Mouse (Mus musculus): Measurements from ENCODE around the gene Krt27. TPM values are rescaled to one million over a fixed set of nuclear protein-coding genes. Genes with fewer than 3 reads are reported as not detected.

The Krt27 gene
- polyA plus RNA-seq, 1 experiment from 2014 or later, result not detected

DNA sequence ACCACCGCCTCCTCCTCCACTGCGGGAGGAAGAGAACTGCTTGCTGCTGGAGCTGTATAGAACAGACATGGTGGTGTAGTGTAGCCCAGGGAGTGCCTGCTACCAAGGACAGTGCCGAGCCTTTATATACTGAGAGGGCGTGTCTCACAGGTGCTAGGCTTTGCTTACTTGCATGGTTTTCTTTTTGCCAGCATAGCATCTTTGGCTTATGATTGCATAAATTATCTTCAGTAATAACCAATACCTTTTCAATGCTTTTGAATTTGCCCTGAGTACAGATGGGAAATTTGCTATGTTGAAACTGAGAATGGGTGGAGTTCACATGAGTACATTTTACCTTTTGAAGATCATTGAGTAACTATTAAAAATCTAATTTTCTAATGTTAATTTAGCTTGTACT lies 38.4 kb upstream of the Krt27 start, which contains the start of gene Krt10:
Krt10 (minus strand) TSS at position 101 of the 400 bp plus-strand sequence.
- Histone ChIP-seq H3K27ac (replicated peaks; ENCODE audit: low read depth, low read length) (no peak within 1 kb of the TSS), H3K4me3 (replicated peaks; ENCODE audit: low read depth, low read length) (no peak within 1 kb of the TSS), H3K27me3 (ENCODE audit: control insufficient read depth, insufficient read depth, low read length) (no peaks in the 10 kb centered on the region), H3K9ac (replicated peaks; ENCODE audit: low read length) (no peak within 1 kb of the TSS), H3K36me3 (ENCODE audit: control insufficient read depth, insufficient read depth, low read length) (no peaks in the 10 kb centered on the region), H3K9me3 (ENCODE audit: control insufficient read depth, low read length) (no peaks in the 10 kb centered on the region), H3K4me2 (ENCODE audit: low read length) (no peak within 1 kb of the TSS), H3K4me1 (ENCODE audit: control insufficient read depth, insufficient read depth, low read length) (no peaks in the 10 kb centered on the region)
- no peak for DNase-seq
- ATAC-seq (ENCODE audit: low FRiP score, low TSS enrichment), result no peak
- WGBS, result 88% methylated on average over 4 of the region's 4 CpGs

DNA sequence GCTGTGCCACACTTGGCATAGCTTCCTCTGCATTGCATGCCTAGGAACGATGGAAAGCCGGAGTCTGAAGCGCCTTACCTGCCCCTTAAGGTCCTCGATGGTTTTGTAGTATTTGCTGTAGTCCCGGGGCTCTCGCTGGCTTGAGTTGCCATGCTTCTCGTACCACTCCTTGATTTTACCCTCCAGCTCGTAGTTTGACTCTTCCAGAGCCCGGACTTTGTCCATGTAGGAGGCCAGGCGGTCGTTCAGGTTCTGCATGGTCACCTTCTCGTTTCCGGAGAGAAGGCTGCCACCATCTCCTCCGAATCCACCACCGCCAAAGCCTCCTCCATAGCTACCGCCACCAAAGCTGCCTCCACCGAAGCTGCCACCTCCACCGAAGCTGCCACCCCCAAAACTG lies 37.8 kb upstream of the Krt27 start:
- Histone ChIP-seq H3K9ac (replicated peaks; ENCODE audit: low read length) (no peak overlapping the region), H3K9me3 (ENCODE audit: control insufficient read depth, low read length) (no peaks in the 10 kb centered on the region), H3K27me3 (ENCODE audit: control insufficient read depth, insufficient read depth, low read length) (peaks cover under 1% of the 10 kb centered on the region; the same call in 1 of the 2 replicates), H3K4me2 (ENCODE audit: low read length) (no peak overlapping the region), H3K4me1 (ENCODE audit: control insufficient read depth, insufficient read depth, low read length) (no peaks in the 10 kb centered on the region), H3K4me3 (replicated peaks; ENCODE audit: low read depth, low read length) (no peak overlapping the region), H3K36me3 (ENCODE audit: control insufficient read depth, insufficient read depth, low read length) (no peaks in the 10 kb centered on the region), H3K27ac (replicated peaks; ENCODE audit: low read depth, low read length) (no peak overlapping the region)
- DNase-seq, result no peak
- ATAC-seq (ENCODE audit: low FRiP score, low TSS enrichment), result no peak
- 95% methylated on average over 18 of the region's 18 CpGs for WGBS

DNA sequence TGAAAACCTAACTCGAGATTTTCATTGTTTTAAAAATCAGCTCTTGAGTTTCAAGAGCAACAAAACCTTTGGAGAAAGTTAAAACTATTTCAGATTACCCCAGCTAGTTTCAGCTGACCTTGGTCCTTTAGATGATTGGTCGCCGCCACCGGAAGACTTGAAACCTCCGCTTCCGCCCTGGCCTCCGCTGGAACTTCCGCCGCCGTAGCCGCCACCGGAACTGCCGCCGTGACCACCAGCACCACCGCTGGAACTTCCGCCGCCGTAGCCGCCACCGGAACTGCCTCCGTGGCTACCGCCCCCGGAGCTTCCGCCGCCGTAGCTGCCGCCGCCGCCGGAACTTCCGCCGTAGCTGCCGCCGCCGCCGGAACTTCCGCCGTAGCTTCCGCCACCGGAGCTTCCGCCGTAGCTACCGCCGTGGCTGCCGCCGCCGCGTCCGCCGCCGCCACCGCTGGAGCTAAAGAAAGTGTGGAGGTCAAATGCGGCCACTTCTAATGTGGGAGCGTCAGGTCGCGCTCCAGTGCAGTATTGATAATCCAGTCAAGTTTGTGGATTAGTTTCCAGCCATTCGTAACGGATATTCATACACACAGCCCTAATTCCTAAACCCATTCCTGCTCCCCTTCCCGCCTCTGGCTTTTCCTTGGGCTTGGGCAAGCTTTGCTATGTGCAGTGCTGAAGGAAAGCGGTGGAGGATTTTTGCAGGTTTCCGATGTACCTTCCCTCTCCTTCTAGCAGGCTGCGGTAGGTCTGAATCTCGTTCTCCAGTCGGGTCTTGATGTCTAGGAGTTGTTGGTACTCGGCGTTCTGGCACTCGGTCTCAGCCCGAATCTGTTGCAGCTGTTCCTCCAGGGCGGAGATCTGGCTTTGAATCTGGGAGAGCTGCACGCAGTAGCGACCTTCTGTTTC lies 35.2 kb upstream of the Krt27 start:
- no peaks in the 10 kb centered on the region for H3K9me3 ChIP-seq (ENCODE audit: control insufficient read depth, low read length)
- H3K9ac ChIP-seq (replicated peaks; ENCODE audit: low read length), result peak overlapping the region; percentile 66
- peak; percentile 76; the same call in 1 of the 2 replicates for ATAC-seq (ENCODE audit: low FRiP score, low TSS enrichment)
- 2% methylated on average over 71 of the region's 71 CpGs for WGBS
- peak; percentile 91 for DNase-seq
- peak overlapping the region; percentile 95 for H3K27ac ChIP-seq (replicated peaks; ENCODE audit: low read depth, low read length)
- H3K4me3 ChIP-seq (replicated peaks; ENCODE audit: low read depth, low read length), result peak overlapping the region; percentile 55
- peaks cover 8% of the 10 kb centered on the region for H3K27me3 ChIP-seq (ENCODE audit: control insufficient read depth, insufficient read depth, low read length)
- no peaks in the 10 kb centered on the region for H3K4me1 ChIP-seq (ENCODE audit: control insufficient read depth, insufficient read depth, low read length)
- no peaks in the 10 kb centered on the region for H3K36me3 ChIP-seq (ENCODE audit: control insufficient read depth, insufficient read depth, low read length)
- peak overlapping the region; percentile 75 for H3K4me2 ChIP-seq (ENCODE audit: low read length)

DNA sequence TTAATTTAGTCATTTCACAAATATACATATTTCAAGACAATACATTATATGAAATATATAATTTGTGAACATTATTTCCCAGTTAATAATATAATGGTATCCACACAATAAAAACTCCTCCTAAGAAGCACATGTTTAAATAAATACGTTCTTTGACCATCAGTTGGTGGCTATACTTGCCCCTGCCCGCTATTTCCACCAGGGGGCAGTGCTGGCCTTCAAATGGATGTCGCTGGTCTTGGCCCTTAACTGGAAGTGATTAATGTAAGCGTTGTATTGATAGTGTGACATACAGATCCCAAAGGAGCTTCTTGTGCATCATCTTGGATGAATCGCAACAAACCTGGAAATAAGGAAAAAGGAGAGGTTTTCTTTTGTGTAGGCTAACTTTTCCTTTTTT lies 28.7 kb upstream of the Krt27 start:
- no peak for ATAC-seq (ENCODE audit: low FRiP score, low TSS enrichment)
- Histone ChIP-seq H3K27me3 (ENCODE audit: control insufficient read depth, insufficient read depth, low read length) (peaks cover 11% of the 10 kb centered on the region), H3K9me3 (ENCODE audit: control insufficient read depth, low read length) (no peaks in the 10 kb centered on the region), H3K4me3 (replicated peaks; ENCODE audit: low read depth, low read length) (no peak overlapping the region), H3K27ac (replicated peaks; ENCODE audit: low read depth, low read length) (no peak overlapping the region), H3K36me3 (ENCODE audit: control insufficient read depth, insufficient read depth, low read length) (no peaks in the 10 kb centered on the region), H3K9ac (replicated peaks; ENCODE audit: low read length) (no peak overlapping the region), H3K4me2 (ENCODE audit: low read length) (no peak overlapping the region), H3K4me1 (ENCODE audit: control insufficient read depth, insufficient read depth, low read length) (no peaks in the 10 kb centered on the region)
- 15% methylated on average over 5 of the region's 5 CpGs for WGBS
- DNase-seq, result peak; percentile 89

DNA sequence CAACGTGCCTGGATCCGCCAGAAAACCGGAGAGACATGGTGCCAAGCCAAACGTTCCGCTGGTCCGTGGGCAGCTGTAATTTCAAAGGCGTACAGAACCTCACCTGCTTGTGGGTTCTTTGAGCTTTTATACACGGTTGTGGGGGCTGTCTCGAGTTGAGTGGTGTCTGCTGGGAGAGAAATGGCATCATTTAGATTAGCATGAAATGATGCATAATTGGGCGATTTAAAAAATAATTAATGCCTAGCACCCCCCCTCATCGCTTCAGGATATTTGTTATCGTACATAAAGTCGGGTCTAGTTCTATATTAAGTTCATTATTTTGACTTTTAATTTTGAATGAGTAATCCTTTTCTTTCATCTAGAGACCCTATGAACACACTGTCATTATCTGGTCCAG lies 23.9 kb upstream of the Krt27 start, which contains the start of gene Krt28:
Krt28 (minus strand) TSS at position 101 of the 400 bp plus-strand sequence.
- DNase-seq (no peak), ATAC-seq (ENCODE audit: low FRiP score, low TSS enrichment) (no peak)
- H3K4me1 ChIP-seq (ENCODE audit: control insufficient read depth, insufficient read depth, low read length), result no peaks in the 10 kb centered on the region
- H3K9ac ChIP-seq (replicated peaks; ENCODE audit: low read length), result no peak within 1 kb of the TSS
- H3K9me3 ChIP-seq (ENCODE audit: control insufficient read depth, low read length), result no peaks in the 10 kb centered on the region
- no peak within 1 kb of the TSS for H3K4me2 ChIP-seq (ENCODE audit: low read length)
- H3K27ac ChIP-seq (replicated peaks; ENCODE audit: low read depth, low read length), result no peak within 1 kb of the TSS
- no peaks in the 10 kb centered on the region for H3K36me3 ChIP-seq (ENCODE audit: control insufficient read depth, insufficient read depth, low read length)
- 0 out of 2 replicates have a peak, but pooled peaks cover 3% of the 10 kb centered on the region for H3K27me3 ChIP-seq (ENCODE audit: control insufficient read depth, insufficient read depth, low read length)
- no peak within 1 kb of the TSS for H3K4me3 ChIP-seq (replicated peaks; ENCODE audit: low read depth, low read length)
- 84% methylated on average over 13 of the region's 13 CpGs for WGBS

DNA sequence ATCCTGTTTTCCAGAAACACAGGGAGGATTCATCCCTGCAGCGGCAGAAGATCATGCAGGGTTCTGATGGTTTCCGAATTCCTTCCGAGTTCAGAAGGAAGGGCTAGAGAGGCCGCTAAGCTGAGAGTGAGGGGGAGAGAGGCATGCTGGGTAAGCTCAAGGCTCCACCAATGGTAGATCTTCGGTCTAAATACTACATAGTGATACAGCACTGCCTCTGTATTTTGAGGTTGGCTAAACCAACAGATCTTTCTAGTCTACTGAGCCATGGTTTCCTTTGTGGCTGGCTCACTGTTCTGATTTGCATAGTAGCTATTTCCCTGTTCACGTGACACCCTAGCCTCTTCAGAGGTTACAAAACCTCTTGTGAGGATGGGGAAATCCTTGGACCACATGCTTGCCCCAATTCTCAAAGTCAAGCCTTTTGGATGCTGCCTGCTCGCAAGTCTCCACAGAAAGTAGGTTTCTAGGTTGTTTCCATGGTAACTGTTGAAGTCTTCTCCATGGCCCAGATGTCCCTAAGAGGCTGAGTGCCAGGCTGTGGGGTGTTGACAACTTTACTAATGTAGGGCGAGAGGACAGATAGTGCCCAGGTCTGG lies 19.0 kb upstream of the Krt27 start:
- 86% methylated on average over 8 of the region's 8 CpGs for WGBS
- H3K9me3 ChIP-seq (ENCODE audit: control insufficient read depth, low read length), result no peaks in the 10 kb centered on the region
- H3K27ac ChIP-seq (replicated peaks; ENCODE audit: low read depth, low read length), result no peak overlapping the region
- no peak overlapping the region for H3K4me2 ChIP-seq (ENCODE audit: low read length)
- DNase-seq (peak; percentile 15), ATAC-seq (ENCODE audit: low FRiP score, low TSS enrichment) (no peak)
- H3K4me3 ChIP-seq (replicated peaks; ENCODE audit: low read depth, low read length), result no peak overlapping the region
- no peaks in the 10 kb centered on the region for H3K27me3 ChIP-seq (ENCODE audit: control insufficient read depth, insufficient read depth, low read length)
- H3K4me1 ChIP-seq (ENCODE audit: control insufficient read depth, insufficient read depth, low read length), result no peaks in the 10 kb centered on the region
- no peak overlapping the region for H3K9ac ChIP-seq (replicated peaks; ENCODE audit: low read length)
- H3K36me3 ChIP-seq (ENCODE audit: control insufficient read depth, insufficient read depth, low read length), result no peaks in the 10 kb centered on the region

DNA sequence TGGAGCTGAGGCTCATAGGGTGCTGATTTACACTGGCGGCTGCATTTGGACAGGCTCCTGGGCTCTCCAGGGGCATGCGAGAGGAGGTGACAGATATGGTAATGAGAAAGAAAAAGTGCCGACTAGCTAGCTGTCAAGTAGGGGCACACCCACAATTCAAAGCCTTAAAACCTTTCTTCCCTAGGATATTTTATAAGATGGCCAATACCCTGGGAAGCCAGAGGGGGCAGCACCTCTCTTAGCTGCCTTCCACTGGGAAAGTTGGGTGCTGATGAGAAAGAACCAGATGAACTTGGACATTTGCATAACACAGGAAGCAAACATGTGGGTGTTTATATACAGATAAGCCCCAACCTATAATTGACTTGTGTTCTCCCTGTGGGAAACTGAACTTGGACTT lies 18.3 kb upstream of the Krt27 start:
- H3K36me3 ChIP-seq (ENCODE audit: control insufficient read depth, insufficient read depth, low read length), result no peaks in the 10 kb centered on the region
- H3K9me3 ChIP-seq (ENCODE audit: control insufficient read depth, low read length), result no peaks in the 10 kb centered on the region
- no peak overlapping the region for H3K4me2 ChIP-seq (ENCODE audit: low read length)
- no peaks in the 10 kb centered on the region for H3K4me1 ChIP-seq (ENCODE audit: control insufficient read depth, insufficient read depth, low read length)
- H3K27me3 ChIP-seq (ENCODE audit: control insufficient read depth, insufficient read depth, low read length), result no peaks in the 10 kb centered on the region
- 11% methylated on average over 3 of the region's 3 CpGs for WGBS
- H3K9ac ChIP-seq (replicated peaks; ENCODE audit: low read length), result no peak overlapping the region
- no peak for ATAC-seq (ENCODE audit: low FRiP score, low TSS enrichment)
- no peak overlapping the region for H3K27ac ChIP-seq (replicated peaks; ENCODE audit: low read depth, low read length)
- DNase-seq, result peak; percentile 52
- no peak overlapping the region for H3K4me3 ChIP-seq (replicated peaks; ENCODE audit: low read depth, low read length)

DNA sequence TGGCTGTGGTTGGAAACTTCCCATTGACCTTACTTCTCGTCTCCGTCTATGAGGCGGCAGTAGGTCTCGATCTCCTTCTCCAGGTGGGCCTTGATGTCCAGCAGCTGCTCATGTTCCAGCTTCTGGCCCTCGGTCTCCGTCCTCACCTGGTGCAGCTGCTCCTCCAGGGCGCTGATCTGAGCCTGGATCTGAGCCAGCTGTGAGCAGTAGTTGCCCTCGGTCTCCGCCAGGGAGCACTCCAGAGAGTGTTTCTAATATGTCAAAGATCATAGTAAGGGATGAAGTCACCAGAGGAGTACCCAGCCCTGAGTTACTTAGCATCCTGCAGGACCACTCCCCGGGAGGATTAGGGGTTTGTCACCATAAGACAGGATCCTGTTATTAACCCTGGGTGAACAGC lies 15.9 kb upstream of the Krt27 start:
- Histone ChIP-seq H3K9me3 (ENCODE audit: control insufficient read depth, low read length) (no peaks in the 10 kb centered on the region), H3K9ac (replicated peaks; ENCODE audit: low read length) (no peak overlapping the region), H3K4me2 (ENCODE audit: low read length) (no peak overlapping the region), H3K4me1 (ENCODE audit: control insufficient read depth, insufficient read depth, low read length) (no peaks in the 10 kb centered on the region), H3K27me3 (ENCODE audit: control insufficient read depth, insufficient read depth, low read length) (no peaks in the 10 kb centered on the region), H3K4me3 (replicated peaks; ENCODE audit: low read depth, low read length) (no peak overlapping the region), H3K27ac (replicated peaks; ENCODE audit: low read depth, low read length) (no peak overlapping the region), H3K36me3 (ENCODE audit: control insufficient read depth, insufficient read depth, low read length) (no peaks in the 10 kb centered on the region)
- 51% methylated on average over 10 of the region's 10 CpGs for WGBS
- DNase-seq (no peak), ATAC-seq (ENCODE audit: low FRiP score, low TSS enrichment) (no peak)
